Mouse (Mus musculus): ENCODE data around the gene Bbs7. TPM values are rescaled to one million over a fixed set of nuclear protein-coding genes. Genes with fewer than 3 reads are reported as not detected.

The Bbs7 gene
- polyA plus RNA-seq, 1 experiment from 2014 or later = 20.2 TPM

- H3K4me1 ChIP-seq (replicated peaks; ENCODE audit: control insufficient read depth, insufficient read depth, low read length) = no peaks in the 10 kb centered on the region
- ATAC-seq (ENCODE audit: low FRiP score) (no peak), DNase-seq (ENCODE audit: low spot score) (no peak)
- no peak overlapping the region for H3K4me3 ChIP-seq (ENCODE audit: low read depth, low read length)
- no peaks in the 10 kb centered on the region for H3K9me3 ChIP-seq (ENCODE audit: control insufficient read depth, low read length)
- peaks cover 12% of the 10 kb centered on the region for H3K36me3 ChIP-seq (ENCODE audit: control insufficient read depth, insufficient read depth, low read length)
- H3K27me3 ChIP-seq (ENCODE audit: control insufficient read depth, insufficient read depth, low read length) = no peaks in the 10 kb centered on the region
- no peak overlapping the region for H3K4me2 ChIP-seq (replicated peaks; ENCODE audit: low read depth, low read length)
- H3K9ac ChIP-seq (ENCODE audit: low read depth, low read length) = no peak overlapping the region
- 94% methylated on average over 3 of the region's 3 CpGs for WGBS
- no peak overlapping the region for H3K27ac ChIP-seq (ENCODE audit: low read depth, low read length)
These were observed 49.6 kb downstream of the Bbs7 start for GRCm38 (mm10) chr3:36563666-36564065.

GRCm38 (mm10) chr3:36559606-36560005 lies 53.7 kb downstream of the Bbs7 start:
- WGBS = 91% methylated on average over 4 of the region's 4 CpGs
- no peak overlapping the region for H3K27ac ChIP-seq (ENCODE audit: low read depth, low read length)
- H3K36me3 ChIP-seq (ENCODE audit: control insufficient read depth, insufficient read depth, low read length) = no peaks in the 10 kb centered on the region; the same call in 1 of the 2 replicates
- no peak for ATAC-seq (ENCODE audit: low FRiP score)
- no peaks in the 10 kb centered on the region for H3K9me3 ChIP-seq (ENCODE audit: control insufficient read depth, low read length)
- H3K4me1 ChIP-seq (replicated peaks; ENCODE audit: control insufficient read depth, insufficient read depth, low read length) = no peaks in the 10 kb centered on the region
- no peak for DNase-seq (ENCODE audit: low spot score)
- no peak overlapping the region for H3K4me3 ChIP-seq (ENCODE audit: low read depth, low read length)
- no peak overlapping the region for H3K9ac ChIP-seq (ENCODE audit: low read depth, low read length)
- no peaks in the 10 kb centered on the region for H3K27me3 ChIP-seq (ENCODE audit: control insufficient read depth, insufficient read depth, low read length)
- no peak overlapping the region for H3K4me2 ChIP-seq (replicated peaks; ENCODE audit: low read depth, low read length)

GRCm38 (mm10) chr3:36557601-36558000 lies 55.7 kb downstream of the Bbs7 start:
- no peak overlapping the region for H3K4me3 ChIP-seq (ENCODE audit: low read depth, low read length)
- H3K27me3 ChIP-seq (ENCODE audit: control insufficient read depth, insufficient read depth, low read length) = no peaks in the 10 kb centered on the region
- no peaks in the 10 kb centered on the region for H3K9me3 ChIP-seq (ENCODE audit: control insufficient read depth, low read length)
- no peak for DNase-seq (ENCODE audit: low spot score)
- H3K4me2 ChIP-seq (replicated peaks; ENCODE audit: low read depth, low read length) = no peak overlapping the region
- H3K4me1 ChIP-seq (replicated peaks; ENCODE audit: control insufficient read depth, insufficient read depth, low read length) = no peaks in the 10 kb centered on the region
- H3K27ac ChIP-seq (ENCODE audit: low read depth, low read length) = no peak overlapping the region
- no peak for ATAC-seq (ENCODE audit: low FRiP score)
- H3K36me3 ChIP-seq (ENCODE audit: control insufficient read depth, insufficient read depth, low read length) = no peaks in the 10 kb centered on the region; the same call in 1 of the 2 replicates
- WGBS = 100% methylated on average over 1 of the region's 1 CpGs
- H3K9ac ChIP-seq (ENCODE audit: low read depth, low read length) = no peak overlapping the region

GRCm38 (mm10) chr3:36552406-36553047 lies 60.8 kb downstream of the Bbs7 start, which contains the start of gene Exosc9:
Gene Exosc9 (plus strand): TSS chr3:36552606.
- H3K27me3 ChIP-seq (ENCODE audit: control insufficient read depth, insufficient read depth, low read length) = no peaks in the 10 kb centered on the region
- H3K36me3 ChIP-seq (ENCODE audit: control insufficient read depth, insufficient read depth, low read length) = no peaks in the 10 kb centered on the region; the same call in 1 of the 2 replicates
- peak within 1 kb of the TSS; percentile 78 for H3K4me3 ChIP-seq (ENCODE audit: low read depth, low read length)
- peak; percentile 97 for DNase-seq (ENCODE audit: low spot score)
- H3K4me2 ChIP-seq (replicated peaks; ENCODE audit: low read depth, low read length) = peak within 1 kb of the TSS; percentile 76
- peak within 1 kb of the TSS; percentile 72 for H3K9ac ChIP-seq (ENCODE audit: low read depth, low read length)
- H3K9me3 ChIP-seq (ENCODE audit: control insufficient read depth, low read length) = no peaks in the 10 kb centered on the region
- under 1% methylated on average over 39 of the region's 39 CpGs for WGBS
- peak; percentile 96 for ATAC-seq (ENCODE audit: low FRiP score)
- no peaks in the 10 kb centered on the region for H3K4me1 ChIP-seq (replicated peaks; ENCODE audit: control insufficient read depth, insufficient read depth, low read length)
- H3K27ac ChIP-seq (ENCODE audit: low read depth, low read length) = peak within 1 kb of the TSS; percentile 72

- Histone ChIP-seq H3K4me2 (replicated peaks; ENCODE audit: low read depth, low read length) (peak overlapping the region; percentile 64), H3K4me1 (replicated peaks; ENCODE audit: control insufficient read depth, insufficient read depth, low read length) (no peaks in the 10 kb centered on the region), H3K27me3 (ENCODE audit: control insufficient read depth, insufficient read depth, low read length) (no peaks in the 10 kb centered on the region), H3K9ac (ENCODE audit: low read depth, low read length) (peak overlapping the region; percentile 57), H3K9me3 (ENCODE audit: control insufficient read depth, low read length) (no peaks in the 10 kb centered on the region), H3K27ac (ENCODE audit: low read depth, low read length) (peak overlapping the region; percentile 72), H3K36me3 (ENCODE audit: control insufficient read depth, insufficient read depth, low read length) (no peaks in the 10 kb centered on the region; the same call in 1 of the 2 replicates), H3K4me3 (ENCODE audit: low read depth, low read length) (peak overlapping the region; percentile 78)
- ATAC-seq (ENCODE audit: low FRiP score) (peak; percentile 67), DNase-seq (ENCODE audit: low spot score) (no peak)
- 16% methylated on average over 12 of the region's 12 CpGs for WGBS
These were observed 61.4 kb downstream of the Bbs7 start for GRCm38 (mm10) chr3:36551851-36552384.

GRCm38 (mm10) chr3:36551343-36551742 lies 61.9 kb downstream of the Bbs7 start:
- peak overlapping the region; percentile 64 for H3K4me2 ChIP-seq (replicated peaks; ENCODE audit: low read depth, low read length)
- no peaks in the 10 kb centered on the region for H3K9me3 ChIP-seq (ENCODE audit: control insufficient read depth, low read length)
- 6% methylated on average over 9 of the region's 9 CpGs for WGBS
- H3K9ac ChIP-seq (ENCODE audit: low read depth, low read length) = peak overlapping the region; percentile 9; the same call in 1 of the 2 replicates
- no peaks in the 10 kb centered on the region; the same call in 1 of the 2 replicates for H3K36me3 ChIP-seq (ENCODE audit: control insufficient read depth, insufficient read depth, low read length)
- peak; percentile 75 for DNase-seq (ENCODE audit: low spot score)
- H3K4me1 ChIP-seq (replicated peaks; ENCODE audit: control insufficient read depth, insufficient read depth, low read length) = no peaks in the 10 kb centered on the region
- ATAC-seq (ENCODE audit: low FRiP score) = peak; percentile 72
- no peaks in the 10 kb centered on the region for H3K27me3 ChIP-seq (ENCODE audit: control insufficient read depth, insufficient read depth, low read length)
- peak overlapping the region; percentile 72 for H3K27ac ChIP-seq (ENCODE audit: low read depth, low read length)
- peak overlapping the region; percentile 78; the same call in 1 of the 2 replicates for H3K4me3 ChIP-seq (ENCODE audit: low read depth, low read length)

- H3K9me3 ChIP-seq (ENCODE audit: control insufficient read depth, low read length) = no peaks in the 10 kb centered on the region
- ATAC-seq (ENCODE audit: low FRiP score) (no peak), DNase-seq (ENCODE audit: low spot score) (no peak)
- H3K27me3 ChIP-seq (ENCODE audit: control insufficient read depth, insufficient read depth, low read length) = no peaks in the 10 kb centered on the region
- no peak overlapping the region for H3K27ac ChIP-seq (ENCODE audit: low read depth, low read length)
- H3K36me3 ChIP-seq (ENCODE audit: control insufficient read depth, insufficient read depth, low read length) = no peaks in the 10 kb centered on the region
- H3K4me1 ChIP-seq (replicated peaks; ENCODE audit: control insufficient read depth, insufficient read depth, low read length) = no peaks in the 10 kb centered on the region
- no peak overlapping the region for H3K9ac ChIP-seq (ENCODE audit: low read depth, low read length)
- no peak overlapping the region for H3K4me2 ChIP-seq (replicated peaks; ENCODE audit: low read depth, low read length)
- H3K4me3 ChIP-seq (ENCODE audit: low read depth, low read length) = no peak overlapping the region
- WGBS = 81% methylated on average over 3 of the region's 3 CpGs
These were observed 68.3 kb downstream of the Bbs7 start for GRCm38 (mm10) chr3:36544961-36545360.

GRCm38 (mm10) chr3:36541399-36541798 lies 71.9 kb downstream of the Bbs7 start:
- Histone ChIP-seq H3K4me2 (replicated peaks; ENCODE audit: low read depth, low read length) (no peak overlapping the region), H3K9me3 (ENCODE audit: control insufficient read depth, low read length) (no peaks in the 10 kb centered on the region), H3K4me1 (replicated peaks; ENCODE audit: control insufficient read depth, insufficient read depth, low read length) (no peaks in the 10 kb centered on the region), H3K9ac (ENCODE audit: low read depth, low read length) (no peak overlapping the region), H3K27ac (ENCODE audit: low read depth, low read length) (no peak overlapping the region), H3K4me3 (ENCODE audit: low read depth, low read length) (no peak overlapping the region), H3K36me3 (ENCODE audit: control insufficient read depth, insufficient read depth, low read length) (no peaks in the 10 kb centered on the region), H3K27me3 (ENCODE audit: control insufficient read depth, insufficient read depth, low read length) (no peaks in the 10 kb centered on the region)
- DNase-seq (ENCODE audit: low spot score) = no peak
- 86% methylated on average over 2 of the region's 2 CpGs for WGBS
- ATAC-seq (ENCODE audit: low FRiP score) = no peak

GRCm38 (mm10) chr3:36540756-36541155 lies 72.5 kb downstream of the Bbs7 start:
- no peaks in the 10 kb centered on the region for H3K9me3 ChIP-seq (ENCODE audit: control insufficient read depth, low read length)
- H3K27ac ChIP-seq (ENCODE audit: low read depth, low read length) = no peak overlapping the region
- H3K4me1 ChIP-seq (replicated peaks; ENCODE audit: control insufficient read depth, insufficient read depth, low read length) = no peaks in the 10 kb centered on the region
- H3K27me3 ChIP-seq (ENCODE audit: control insufficient read depth, insufficient read depth, low read length) = no peaks in the 10 kb centered on the region
- WGBS = 69% methylated on average over 2 of the region's 2 CpGs
- H3K4me3 ChIP-seq (ENCODE audit: low read depth, low read length) = no peak overlapping the region
- ATAC-seq (ENCODE audit: low FRiP score) (no peak), DNase-seq (ENCODE audit: low spot score) (no peak)
- no peaks in the 10 kb centered on the region for H3K36me3 ChIP-seq (ENCODE audit: control insufficient read depth, insufficient read depth, low read length)
- no peak overlapping the region for H3K9ac ChIP-seq (ENCODE audit: low read depth, low read length)
- no peak overlapping the region for H3K4me2 ChIP-seq (replicated peaks; ENCODE audit: low read depth, low read length)
